Mouse (Mus musculus) urinary bladder, adult 18-20 months (tissue): ENCODE data around the gene Unk.

Source experiments
- DNase-seq, 2 experiments: peaks; one replicate each; pipeline ENCODE4 v3.0.0; 2022; ENCODE audit warnings: low spot score in 2 of 2, mixed read lengths in 2 of 2

The Unk gene

DNA sequence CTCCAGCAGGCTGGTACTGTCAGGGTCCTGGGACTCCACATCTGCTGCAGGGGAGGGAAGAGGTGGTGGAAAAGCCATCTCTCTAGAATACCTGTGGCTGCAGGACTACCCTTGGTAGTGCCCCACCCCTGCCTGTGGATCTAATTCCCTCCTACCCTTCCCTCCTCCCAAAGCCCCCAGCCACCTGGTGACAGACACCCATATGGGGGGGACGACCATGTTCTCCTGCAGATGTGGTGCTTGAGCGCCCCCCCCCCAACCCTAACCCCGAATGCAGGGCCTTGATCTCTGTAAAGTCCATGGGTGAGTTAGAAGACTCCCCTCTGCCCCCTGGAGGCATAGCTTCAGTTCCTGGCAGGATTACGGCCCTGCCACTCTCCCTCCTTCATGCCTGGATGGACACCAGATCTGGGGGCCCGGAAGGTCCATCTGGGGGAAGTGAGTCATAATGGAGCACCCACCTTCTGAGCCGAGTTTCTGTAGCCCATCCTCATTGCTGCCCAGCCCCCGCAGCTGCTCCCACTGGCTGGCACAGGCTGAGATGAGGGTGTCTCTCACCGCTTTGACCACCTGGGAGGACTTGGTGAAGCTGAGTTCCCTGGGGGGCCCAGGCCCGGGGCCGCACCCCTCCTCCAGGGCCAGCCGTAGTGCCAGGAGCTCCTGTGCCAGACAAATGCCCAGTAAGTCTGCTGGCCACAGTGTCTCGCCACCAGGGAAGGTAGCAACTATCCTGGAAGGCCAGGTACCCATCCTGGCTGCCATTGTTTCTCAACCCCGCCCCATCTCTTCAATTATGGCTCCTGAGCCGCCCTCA, 77.0 kb downstream of the Unk start:
- no peak for DNase-seq

DNA sequence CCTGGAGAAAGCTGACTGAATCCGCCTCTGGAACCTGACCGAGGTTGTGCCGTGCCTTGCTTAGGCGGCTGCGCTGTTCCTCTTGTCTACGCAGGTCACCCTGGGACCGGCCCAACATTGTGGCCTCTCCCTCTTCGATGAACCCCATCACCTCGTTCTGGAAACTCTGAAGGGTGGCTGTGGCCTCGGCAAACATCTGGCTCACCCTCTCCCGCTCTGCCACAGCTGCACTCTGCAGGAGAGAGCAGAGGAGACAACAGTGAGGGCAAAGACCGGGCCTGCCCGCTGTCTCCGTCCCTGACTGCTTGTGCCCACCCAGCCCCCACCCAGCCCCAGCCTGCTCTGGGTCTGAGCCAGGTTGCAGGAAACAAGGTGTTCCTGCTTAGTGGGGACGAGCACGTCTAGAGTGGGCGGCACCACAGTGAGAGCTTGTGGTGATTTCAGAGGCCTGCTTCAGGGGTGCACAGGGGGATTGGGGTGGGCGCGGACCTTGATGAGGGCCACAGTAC, 77.7 kb downstream of the Unk start:
- DNase-seq, result no peak

DNA sequence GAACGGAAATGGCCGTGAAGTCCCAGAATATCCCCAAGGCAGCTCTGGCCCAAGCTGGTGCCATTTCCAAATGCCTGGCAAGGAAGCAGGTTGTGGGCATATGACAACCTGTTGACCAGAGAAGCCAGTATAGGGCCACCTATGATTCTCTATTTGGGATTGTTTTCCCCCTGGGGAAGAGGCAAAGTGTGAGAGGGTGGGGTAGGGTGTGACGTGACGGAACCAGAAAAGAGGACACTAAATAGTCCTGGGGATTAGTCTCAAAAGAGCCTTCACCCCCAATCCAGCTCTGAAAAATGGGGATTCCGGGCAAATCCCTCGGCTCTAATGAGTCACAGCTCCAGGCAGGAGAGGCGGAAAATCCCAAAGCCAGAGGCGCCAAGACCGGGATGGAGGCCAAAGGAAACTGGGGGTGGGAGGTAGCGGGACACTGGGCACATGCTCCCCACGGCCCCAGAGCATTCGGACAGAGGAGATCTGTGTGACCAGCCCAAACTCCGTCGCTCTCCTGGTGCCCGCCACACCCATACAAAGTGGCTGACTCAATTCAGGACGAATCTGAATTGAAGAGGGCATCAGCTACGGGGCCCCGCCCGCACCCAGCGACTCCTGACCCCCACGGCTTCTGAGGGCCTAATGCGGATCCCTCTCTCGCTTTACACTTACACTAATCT, 78.5 kb downstream of the Unk start:
- DNase-seq, result peak in 1 of 2 experiments; percentile 77

DNA sequence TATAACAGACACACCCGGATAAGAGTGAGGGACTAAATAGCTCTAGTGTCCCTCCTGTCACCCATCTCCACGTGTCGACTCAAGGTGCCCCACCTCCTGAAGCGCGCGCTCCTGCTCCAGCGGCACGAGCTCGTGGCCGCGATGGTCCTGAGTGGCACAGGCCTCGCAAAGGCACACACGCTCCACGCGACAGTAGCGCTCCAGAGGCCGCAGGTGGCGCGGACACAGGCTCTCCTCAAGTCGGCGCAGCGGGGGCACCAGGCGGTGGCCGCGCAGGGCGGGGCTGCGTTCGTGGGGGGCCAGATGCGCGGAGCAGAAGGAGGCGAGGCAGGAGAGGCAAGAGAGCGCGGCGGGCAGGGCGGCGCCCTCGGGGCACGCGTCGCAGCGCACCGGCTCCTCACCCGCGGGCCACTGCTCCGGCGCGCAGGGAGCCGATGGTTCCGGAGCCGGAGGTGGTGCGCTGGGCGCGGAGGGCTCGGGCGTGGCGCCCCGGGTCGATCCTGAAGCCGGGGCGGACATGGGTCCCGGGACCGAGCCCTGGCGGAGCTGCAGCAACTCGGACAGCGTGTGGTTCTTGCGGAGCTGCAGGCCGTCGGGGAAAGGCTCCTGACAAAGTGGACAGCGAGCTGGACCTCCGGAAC, 79.4 kb downstream of the Unk start:
- DNase-seq, result no peak

DNA sequence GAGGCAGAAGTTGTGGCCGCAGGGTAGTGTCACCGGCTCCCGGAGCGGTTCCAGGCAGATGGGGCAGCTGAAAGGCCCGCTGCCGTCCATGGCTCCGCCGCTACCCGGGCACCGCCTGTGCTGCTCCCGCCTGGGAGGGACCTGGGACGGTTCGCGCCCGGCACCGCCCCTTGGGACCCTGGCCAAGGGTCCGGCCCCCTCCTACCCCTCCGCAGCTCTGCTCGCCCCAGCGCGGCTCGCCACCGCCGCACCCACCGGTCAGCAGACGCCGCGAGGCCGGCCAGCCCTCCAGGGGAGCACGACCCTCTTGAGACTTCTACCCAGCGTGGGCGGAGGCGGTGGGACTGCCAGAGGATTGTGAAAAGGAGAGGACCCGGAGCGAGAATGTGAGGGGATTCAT, 80.0 kb downstream of the Unk start:
- DNase-seq, result peak in 1 of 2 experiments; percentile 82

DNA sequence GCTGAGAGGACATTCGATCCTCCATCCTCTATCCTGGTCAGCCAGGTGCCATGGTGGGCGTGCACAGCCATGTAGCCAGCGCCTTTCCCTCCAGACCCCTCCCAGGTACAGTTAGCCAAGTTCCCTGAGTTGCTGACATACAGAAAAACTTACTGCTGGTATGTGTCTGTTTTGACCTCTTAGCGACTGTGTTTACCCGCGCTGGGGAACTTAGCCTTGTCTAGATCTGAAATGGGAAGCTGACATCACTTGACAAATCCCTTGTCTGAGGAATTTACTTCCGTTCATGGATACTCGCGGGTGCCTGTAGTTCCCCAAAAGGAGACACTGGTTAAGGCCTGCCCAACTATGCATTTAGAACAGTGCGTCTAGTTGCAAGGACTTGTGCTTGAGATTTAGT, 80.4 kb downstream of the Unk start:
- no peak for DNase-seq
